In genomic region chr13:76055391-76056232, GRCm38 (mm10) we compare ENCODE assay signal across 9 mouse cellular contexts. TPM values are rescaled to one million over a fixed set of nuclear protein-coding genes. Genes with fewer than 3 reads are reported as not detected.
A peak's percentile ranks its signal among the peaks of the same experiment; 100 is the strongest.
DNase-seq lines count a peak whose midpoint lies in the region; ATAC-seq and TF ChIP-seq lines count a peak whose summit lies in the region.
"Had no signal": no experiment of that assay in that cellular context is flagged by ENCODE, and none has a peak within 500 bp of the region (broad histone marks: within the 10 kb centered on the region; RNA-seq: fewer than 3 reads in every experiment).

No protein-coding gene starts in this region.

- peaks cover 10% of the 10 kb centered on the region for H3K9me3 ChIP-seq in G1E (replicated peaks)
- no peaks in the 10 kb centered on the region for H3K9me3 ChIP-seq in forebrain, embryonic 14.5 days (replicated peaks; ENCODE audit: control insufficient read depth, low read length)
- H3K9me3 ChIP-seq in hindbrain, embryonic 15.5 days, result no peaks in the 10 kb centered on the region

- DNase-seq in G1E (ENCODE audit: low spot score), result peak; percentile 48
- peak; percentile 45 for DNase-seq in forebrain, embryonic 14.5 days (ENCODE audit: low spot score)
- peak; percentile 17 for DNase-seq in left cerebral cortex, adult 11 months (ENCODE audit: low spot score)
- DNase-seq in lung, postnatal 36 days, result peak; percentile 14
- DNase-seq in right cerebral cortex, adult 2 months (ENCODE audit: low spot score in 2 of 2), result peak; percentile 44 to 56
- no peak for DNase-seq in urinary bladder, postnatal 10 days (ENCODE audit: low spot score)

- H3K4me2 ChIP-seq in forebrain, embryonic 14.5 days (ENCODE audit: low read length), result peak overlapping the region; percentile 98
- H3K4me2 ChIP-seq in hindbrain, embryonic 15.5 days, result peak overlapping the region; percentile 82

- WGBS in forebrain, embryonic 14.5 days, result under 1% methylated on average over 57 of the region's 59 CpGs
- WGBS in hindbrain, embryonic 15.5 days, result under 1% methylated on average over 59 of the region's 59 CpGs

- peaks cover 12% of the 10 kb centered on the region for H3K27me3 ChIP-seq in G1E (ENCODE audit: insufficient read depth, low read length)
- peaks cover 31% of the 10 kb centered on the region for H3K27me3 ChIP-seq in forebrain, embryonic 14.5 days (replicated peaks; ENCODE audit: control insufficient read depth, insufficient read depth, low read length)
- peaks cover 28% of the 10 kb centered on the region for H3K27me3 ChIP-seq in hindbrain, embryonic 15.5 days

- no peak for TF ChIP-seq CTCF in G1E (IDR thresholded peaks at IDR 0.05; ENCODE audit: low read depth, low read length)

- H3K36me3 ChIP-seq in G1E (replicated peaks), result no peaks in the 10 kb centered on the region
- H3K36me3 ChIP-seq in forebrain, embryonic 14.5 days (ENCODE audit: control insufficient read depth, insufficient read depth, low read length), result no peaks in the 10 kb centered on the region
- H3K36me3 ChIP-seq in hindbrain, embryonic 15.5 days, result no peaks in the 10 kb centered on the region

- H3K4me3 ChIP-seq in G1E (ENCODE audit: low read depth, low read length), result peak overlapping the region; percentile 72
- H3K4me3 ChIP-seq in forebrain, embryonic 14.5 days (ENCODE audit: low read depth, low read length), result peak overlapping the region; percentile 52
- H3K4me3 ChIP-seq in hindbrain, embryonic 15.5 days, result peak overlapping the region; percentile 54

- H3K4me1 ChIP-seq in G1E (ENCODE audit: insufficient read depth, low read depth, low read length), result peaks cover 12% of the 10 kb centered on the region
- peaks cover 2% of the 10 kb centered on the region; the same call in 1 of the 2 replicates for H3K4me1 ChIP-seq in forebrain, embryonic 14.5 days (ENCODE audit: control insufficient read depth, insufficient read depth, low read length)
- H3K4me1 ChIP-seq in hindbrain, embryonic 15.5 days (replicated peaks), result peaks cover 12% of the 10 kb centered on the region

- H3K9ac ChIP-seq in forebrain, embryonic 14.5 days (ENCODE audit: low read length), result peak overlapping the region; percentile 65
- peak overlapping the region; percentile 54 for H3K9ac ChIP-seq in hindbrain, embryonic 15.5 days

- peak; percentile 49 for ATAC-seq in G1E (ENCODE audit: extremely low read depth, insufficient number of reproducible peaks, low FRiP score, poor library complexity, severe bottlenecking)
- peak; percentile 67 for ATAC-seq in cerebellum, adult (ENCODE audit: insufficient number of reproducible peaks, low FRiP score, low TSS enrichment)
- ATAC-seq in forebrain, embryonic 14.5 days, result peak; percentile 73
- ATAC-seq in hindbrain, embryonic 15.5 days (ENCODE audit: low FRiP score, low read depth), result peak; percentile 80

- no peak overlapping the region for H3K27ac ChIP-seq in forebrain, embryonic 14.5 days (ENCODE audit: low read depth, low read length)
- peak overlapping the region; percentile 51 for H3K27ac ChIP-seq in hindbrain, embryonic 15.5 days (replicated peaks)

RNA-seq across cellular contexts. Expression of gene Gpr150, which starts 1.2 kb away (rescaled TPM):
- total RNA-seq in G1E (2014; fragmentation: Nextera tagmentation) (not detected in 2 replicates), G1E (2017) (0.05 TPM in 1 of 2 replicates, not detected in the other)
- not detected in 2 replicates for polyA plus RNA-seq in G1E (2012)
- polyA plus RNA-seq in forebrain, embryonic 14.5 days (2014; fragmentation: Nextera tagmentation; extraction: Ambion mirVana), result 0.83 and 1.2 TPM in 2 replicates
- 3.3 and 3.4 TPM in 2 replicates for polyA plus RNA-seq in hindbrain, embryonic 15.5 days (2015; fragmentation: Nextera tagmentation; extraction: Ambion mirVana)
- total RNA-seq: gastrocnemius, postnatal 4 days had no signal

RNA-seq across cellular contexts. Expression of gene Rfesd, which starts 37.1 kb away (rescaled TPM):
- total RNA-seq in G1E (2014; fragmentation: Nextera tagmentation), result 29.0 and 29.1 TPM in 2 replicates
- total RNA-seq in G1E (2017), result 17.8 and 29.5 TPM in 2 replicates
- 1.3 and 3.3 TPM in 2 replicates for polyA plus RNA-seq in G1E (2012)
- polyA plus RNA-seq in forebrain, embryonic 14.5 days (2014; fragmentation: Nextera tagmentation; extraction: Ambion mirVana), result 18.7 and 27.9 TPM in 2 replicates
- 17.2 and 18.5 TPM in 2 replicates for polyA plus RNA-seq in hindbrain, embryonic 15.5 days (2015; fragmentation: Nextera tagmentation; extraction: Ambion mirVana)

RNA-seq across cellular contexts. Expression of gene Arsk, which starts 42.8 kb away (rescaled TPM):
- total RNA-seq in G1E (2014; fragmentation: Nextera tagmentation) (16.3 and 16.6 TPM in 2 replicates), G1E (2017) (7.0 and 7.9 TPM in 2 replicates)
- polyA plus RNA-seq in G1E (2012), result 1.9 and 2.5 TPM in 2 replicates
- polyA plus RNA-seq in forebrain, embryonic 14.5 days (2014; fragmentation: Nextera tagmentation; extraction: Ambion mirVana), result 4.6 and 6.0 TPM in 2 replicates
- 3.4 and 4.6 TPM in 2 replicates for polyA plus RNA-seq in hindbrain, embryonic 15.5 days (2015; fragmentation: Nextera tagmentation; extraction: Ambion mirVana)

RNA-seq across cellular contexts. Expression of gene Ttc37, which starts 42.9 kb away (rescaled TPM):
- 36.4 and 40.3 TPM in 2 replicates for total RNA-seq in G1E (2014; fragmentation: Nextera tagmentation)
- 28.4 and 34.7 TPM in 2 replicates for total RNA-seq in G1E (2017)
- polyA plus RNA-seq in G1E (2012), result 0.58 and 1.4 TPM in 2 replicates
- polyA plus RNA-seq in forebrain, embryonic 14.5 days (2014; fragmentation: Nextera tagmentation; extraction: Ambion mirVana), result 11.9 and 15.7 TPM in 2 replicates
- 8.9 and 9.1 TPM in 2 replicates for polyA plus RNA-seq in hindbrain, embryonic 15.5 days (2015; fragmentation: Nextera tagmentation; extraction: Ambion mirVana)
